Mouse (Mus musculus): ENCODE data around the gene Fam136a.

The Fam136a gene

DNA sequence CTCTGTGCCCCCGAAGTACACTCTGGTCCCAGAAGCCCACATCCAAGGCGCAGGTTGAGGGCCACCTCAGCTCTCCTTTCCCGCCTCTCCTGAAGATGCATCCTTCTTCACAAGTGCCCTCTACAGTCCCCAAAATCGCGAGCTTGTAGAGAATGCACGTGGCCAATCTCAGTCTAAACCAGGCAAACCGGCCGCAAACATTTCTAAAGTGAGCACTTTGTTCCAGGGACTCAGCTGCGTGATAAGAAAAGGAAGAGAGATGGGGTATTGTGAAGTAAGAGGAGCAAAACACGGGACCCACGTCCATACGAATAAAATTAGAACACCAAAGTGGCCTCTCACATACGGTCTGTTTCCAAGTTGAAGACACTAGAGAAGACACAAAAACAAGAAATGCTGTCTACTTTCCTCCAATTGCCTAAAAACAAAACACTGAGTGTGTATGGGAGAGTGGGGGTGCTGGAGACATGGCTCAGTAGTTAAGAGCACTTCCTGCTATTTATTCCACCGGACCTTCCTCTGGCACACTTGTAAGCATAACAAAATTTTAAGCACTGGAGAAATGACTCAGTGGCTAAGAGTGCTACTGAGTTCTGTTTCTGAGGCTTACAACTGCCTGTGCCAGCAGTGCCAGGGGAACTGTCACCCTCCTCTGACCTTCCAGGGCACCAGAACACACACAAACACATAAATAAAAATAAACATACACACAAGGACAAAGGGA, 32.0 kb downstream of the Fam136a start:
- no peak for DNase-seq (ENCODE audit: low spot score)

DNA sequence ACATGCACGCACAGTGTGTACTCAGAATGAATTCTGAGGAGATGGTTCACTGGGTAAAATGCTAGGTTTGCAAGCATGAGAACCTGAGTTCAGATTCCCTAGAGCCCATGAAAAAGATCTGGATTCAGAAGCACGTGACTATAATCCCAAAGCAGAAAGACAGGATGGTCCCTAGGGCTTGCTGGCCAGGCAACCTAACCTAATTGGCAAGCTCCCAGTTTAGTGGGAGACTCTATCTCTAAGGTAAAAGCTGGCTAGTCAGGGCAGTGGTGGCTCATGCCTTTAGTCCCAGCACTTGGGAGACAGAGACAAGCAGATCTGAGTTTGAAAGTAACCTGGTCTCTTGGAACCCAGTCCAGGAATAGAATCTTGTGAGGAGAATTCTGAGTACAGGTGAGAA, 33.5 kb downstream of the Fam136a start:
- no peak for DNase-seq (ENCODE audit: low spot score)

DNA sequence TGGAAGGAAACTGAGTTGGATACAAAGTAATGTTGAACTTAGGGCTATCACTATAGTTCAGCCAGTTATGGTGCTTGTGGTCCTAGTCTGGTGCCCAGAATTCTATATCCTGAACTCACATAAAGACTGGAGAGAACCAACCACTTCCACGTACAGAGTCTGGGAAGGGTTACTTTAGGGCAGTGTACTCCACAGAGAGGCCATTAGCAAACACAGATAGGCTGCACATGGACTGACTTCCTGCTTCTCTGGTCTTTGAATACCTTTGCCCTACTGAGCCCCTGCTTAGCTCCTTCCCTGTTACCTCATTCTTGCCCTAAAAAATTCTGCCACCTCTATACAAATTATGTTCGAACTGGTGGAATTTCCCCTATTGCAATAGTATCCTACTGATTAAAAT, 34.5 kb downstream of the Fam136a start:
- peak; percentile 10 for DNase-seq (ENCODE audit: low spot score)

DNA sequence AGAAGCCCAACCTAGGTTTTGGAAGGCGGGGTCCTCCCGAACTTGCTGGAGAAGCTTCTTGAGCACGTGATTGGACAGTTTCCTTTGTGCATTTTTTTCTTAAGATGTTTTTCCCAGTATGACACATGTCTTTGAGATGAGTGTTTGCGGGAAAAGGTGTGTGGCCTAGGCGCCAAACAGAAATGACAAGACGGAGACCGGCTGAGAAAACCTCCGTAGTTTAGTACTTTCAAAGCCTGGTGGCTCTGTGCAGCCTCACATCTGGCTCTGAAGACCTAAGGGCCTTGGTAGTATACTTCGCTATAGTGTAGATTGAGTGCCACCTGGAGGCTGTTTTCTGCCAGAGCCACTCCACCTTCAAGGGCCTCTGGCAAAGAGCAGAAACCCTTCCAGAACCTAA, 35.5 kb downstream of the Fam136a start:
- DNase-seq (ENCODE audit: low spot score) = peak; percentile 84

DNA sequence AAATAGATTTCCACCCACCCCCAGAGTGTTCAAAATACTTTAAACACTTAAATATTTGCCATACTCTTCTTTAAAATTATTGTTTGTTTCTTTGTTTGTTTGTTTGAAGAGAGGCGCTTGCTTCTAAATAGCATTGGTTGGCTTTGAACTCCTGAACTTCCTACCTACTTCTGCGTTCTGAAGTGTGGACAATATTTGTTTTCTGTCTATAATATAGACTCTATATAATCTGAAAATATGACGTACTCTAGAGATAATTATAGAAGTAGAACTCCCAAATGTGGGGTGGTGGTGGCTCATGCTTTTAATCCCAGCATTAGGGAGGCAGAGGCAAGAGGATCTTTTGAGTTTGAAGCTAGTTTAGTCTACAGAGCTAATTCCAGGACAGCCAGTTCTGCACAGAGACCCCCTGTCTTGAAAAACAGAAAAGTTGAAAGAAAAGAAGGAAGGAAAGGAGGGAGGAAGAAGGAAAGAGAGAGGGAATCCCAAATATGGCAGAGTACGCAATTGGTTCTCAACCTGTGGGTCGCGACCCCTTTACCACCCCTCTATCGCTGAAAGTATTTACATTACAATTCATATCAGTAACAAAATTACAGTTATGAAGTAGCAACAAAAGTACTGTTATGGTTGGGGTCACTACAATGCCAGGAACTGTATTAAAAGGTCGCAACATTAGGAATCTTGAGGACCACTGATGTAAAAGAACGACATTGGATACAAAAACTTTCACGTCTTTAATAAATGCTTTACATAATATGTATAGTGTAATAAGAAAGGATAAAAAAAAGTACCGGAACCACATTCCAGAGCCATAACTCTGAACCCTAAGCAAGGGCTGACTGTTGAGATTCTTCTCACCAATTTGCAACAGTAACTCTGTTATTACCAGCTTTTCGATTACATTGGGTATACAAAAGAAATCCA, 37.5 kb downstream of the Fam136a start:
- DNase-seq (ENCODE audit: low spot score) = no peak

DNA sequence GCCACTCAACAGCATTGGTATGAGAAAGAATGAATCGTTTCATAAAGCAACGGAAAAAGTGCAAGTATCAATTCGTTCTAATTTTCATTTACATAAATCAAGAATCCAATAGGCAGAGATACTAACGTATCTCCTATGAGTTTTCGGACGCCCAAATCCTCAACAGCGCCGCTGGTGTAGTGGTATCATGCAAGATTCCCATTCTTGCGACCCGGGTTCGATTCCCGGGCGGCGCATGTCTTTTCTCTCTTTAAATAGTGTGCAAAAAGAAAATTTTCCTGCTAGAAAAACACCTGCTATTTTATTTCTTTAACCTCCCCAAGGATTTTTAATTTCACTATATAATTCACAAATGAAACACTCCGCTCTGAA, 38.3 kb downstream of the Fam136a start:
- DNase-seq (ENCODE audit: low spot score) = peak; percentile 86

DNA sequence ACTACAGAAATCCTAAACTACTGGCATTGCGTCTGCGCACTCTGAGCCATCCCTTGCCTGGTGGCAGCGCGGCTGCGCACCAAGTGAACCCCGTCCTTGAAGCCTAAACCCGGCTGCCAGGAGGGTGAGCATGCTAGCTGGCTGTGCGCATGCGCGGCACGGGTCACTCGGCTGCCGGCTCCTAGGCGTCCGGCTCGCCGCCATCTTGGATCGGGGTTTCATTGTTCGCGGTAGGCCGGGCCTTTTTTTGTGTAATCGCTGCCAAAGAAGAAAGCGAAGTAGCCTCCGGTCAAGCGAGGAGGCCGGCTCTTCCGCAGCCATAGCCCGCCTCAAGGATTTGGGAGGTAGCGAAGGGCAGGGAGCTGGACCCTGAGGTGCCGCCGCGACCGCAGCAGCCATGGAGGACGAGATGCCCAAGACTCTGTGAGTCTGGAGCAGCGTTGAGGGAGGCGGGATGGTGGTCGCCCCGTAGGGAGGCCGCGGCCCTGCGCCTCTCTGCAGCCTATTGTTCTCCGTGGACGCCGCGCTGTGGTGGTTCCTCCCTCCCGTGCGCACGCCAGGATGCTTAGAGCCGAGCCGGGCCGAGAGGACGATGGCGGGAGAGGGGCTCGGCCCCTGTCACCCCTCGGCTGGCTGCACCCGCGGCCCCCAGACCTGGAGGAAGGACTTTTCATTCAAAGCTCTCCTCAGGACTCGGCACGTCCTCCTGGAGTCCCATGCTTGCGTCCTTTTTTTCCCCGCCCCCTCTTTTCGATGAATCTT, 38.8 kb downstream of the Fam136a start, which contains the start of gene Tia1:
Tia1 (plus strand) TSS at position 120 of the 762 bp plus-strand sequence.
- peak; percentile 98 for DNase-seq (ENCODE audit: low spot score)

DNA sequence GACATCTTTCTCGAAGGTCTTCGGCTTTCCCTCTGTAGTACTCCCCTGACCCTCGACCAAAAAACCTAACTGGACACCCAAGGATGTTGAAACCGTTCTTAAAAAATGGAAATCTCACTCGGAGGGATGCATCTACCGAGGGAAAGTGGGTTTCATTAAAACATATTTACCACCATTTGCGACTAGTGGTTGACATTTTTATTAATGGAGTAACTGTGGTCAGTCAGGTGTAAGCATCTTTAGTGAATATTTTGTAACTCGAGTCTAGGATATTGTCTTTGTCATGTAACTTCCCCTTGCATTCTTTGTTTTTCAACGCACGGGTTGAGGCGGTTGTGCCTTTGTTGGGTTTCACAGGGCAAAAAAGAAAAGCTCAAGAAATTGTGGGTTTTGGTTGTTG, 39.5 kb downstream of the Fam136a start:
- no peak for DNase-seq (ENCODE audit: low spot score)

DNA sequence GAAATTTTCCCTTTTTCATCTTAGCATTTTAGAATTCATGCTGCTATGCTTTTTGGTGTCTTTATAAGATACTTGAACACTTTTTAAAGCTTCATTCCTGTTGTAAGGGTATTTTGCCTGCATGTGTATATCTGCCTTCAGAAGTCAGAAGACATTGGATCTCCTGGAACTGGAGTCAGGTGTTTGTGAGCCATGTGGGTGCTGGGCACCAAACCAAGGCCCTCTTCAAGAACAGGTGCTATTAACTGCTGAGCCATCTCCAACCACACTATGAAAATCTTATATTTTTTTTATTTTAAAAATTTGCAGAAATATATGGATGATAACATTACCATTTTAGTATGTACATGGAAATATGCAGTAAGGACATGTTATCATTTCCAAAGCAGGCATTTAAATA, 40.9 kb downstream of the Fam136a start:
- no peak for DNase-seq (ENCODE audit: low spot score)

DNA sequence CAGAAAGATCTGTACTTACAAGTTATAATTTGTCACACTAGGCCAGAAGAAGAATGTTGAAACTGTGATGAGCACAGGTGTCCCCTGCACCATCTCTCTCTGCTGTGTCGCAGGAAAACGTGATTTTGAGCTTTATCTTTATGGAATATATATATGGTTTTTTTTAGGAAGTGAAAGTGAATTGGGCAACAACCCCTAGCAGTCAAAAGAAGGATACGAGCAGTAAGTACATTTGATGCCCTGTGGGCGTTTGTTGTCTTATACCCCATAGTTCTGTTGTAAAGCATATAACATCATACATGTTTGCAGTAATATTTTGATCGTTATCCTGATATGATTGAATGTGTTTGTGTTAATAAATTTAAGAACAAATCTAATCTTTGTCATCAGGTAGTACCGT, 53.3 kb downstream of the Fam136a start:
- DNase-seq (ENCODE audit: low spot score) = no peak

DNA sequence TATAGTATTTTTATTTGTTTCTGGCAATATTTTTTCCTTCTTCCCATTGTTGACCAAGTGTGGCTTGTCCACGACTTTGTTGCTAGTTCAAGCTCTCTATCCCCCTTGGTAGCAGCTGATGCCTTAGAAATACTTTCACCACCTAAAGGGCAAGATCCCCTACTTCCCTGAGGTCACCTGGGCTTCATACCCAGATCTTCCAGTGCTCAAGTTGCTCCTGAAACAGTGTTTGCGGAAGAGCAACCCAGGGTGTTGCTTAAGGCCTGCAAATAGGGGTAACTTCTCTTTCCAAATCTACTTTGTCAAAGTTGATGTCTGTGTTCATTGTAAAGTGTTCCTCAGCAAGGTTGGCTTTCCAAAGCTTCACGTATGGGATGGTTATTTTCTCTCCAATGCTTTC, 53.8 kb downstream of the Fam136a start:
- no peak for DNase-seq (ENCODE audit: low spot score)

Measured in urinary bladder, postnatal 14 days (tissue).